Mouse (Mus musculus): Measurements from ENCODE around the gene Lcn2. TPM values are rescaled to one million over a fixed set of nuclear protein-coding genes. Genes with fewer than 3 reads are reported as not detected.

The Lcn2 gene
- polyA plus RNA-seq, 1 experiment = 23.8 TPM

- no peak for DNase-seq
- H3K27ac ChIP-seq (ENCODE audit: control insufficient read depth, insufficient read depth, low read length) = no peak overlapping the region
- H3K36me3 ChIP-seq (ENCODE audit: control insufficient read depth, insufficient read depth, low read length) = peaks cover 22% of the 10 kb centered on the region
- WGBS = 92% methylated on average over 7 of the region's 7 CpGs
- H3K4me3 ChIP-seq (ENCODE audit: control insufficient read depth, insufficient read depth, low read length) = no peak overlapping the region
- no peaks in the 10 kb centered on the region for H3K27me3 ChIP-seq (ENCODE audit: control insufficient read depth, insufficient read depth, low read length)
- H3K4me1 ChIP-seq (replicated peaks; ENCODE audit: control insufficient read depth, insufficient read depth, low read length) = peaks cover 16% of the 10 kb centered on the region
- TF ChIP-seq CTCF (IDR thresholded peaks at IDR 0.05; ENCODE audit: borderline replicate concordance, control insufficient read depth, extremely low read depth, insufficient read depth, low read length, poor library complexity) (no peak), POLR2A (IDR thresholded peaks at IDR 0.05; ENCODE audit: control insufficient read depth, extremely low read depth, insufficient read depth, low read length, poor library complexity) (no peak)
Measured at GRCm38 (mm10) chr2:32380001-32380500, 8.0 kb downstream of the Lcn2 start.

GRCm38 (mm10) chr2:32376963-32377362 lies 11.1 kb downstream of the Lcn2 start:
- Histone ChIP-seq H3K27ac (ENCODE audit: control insufficient read depth, insufficient read depth, low read length) (no peak overlapping the region), H3K4me1 (replicated peaks; ENCODE audit: control insufficient read depth, insufficient read depth, low read length) (peaks cover 10% of the 10 kb centered on the region), H3K4me3 (ENCODE audit: control insufficient read depth, insufficient read depth, low read length) (no peak overlapping the region), H3K27me3 (ENCODE audit: control insufficient read depth, insufficient read depth, low read length) (no peaks in the 10 kb centered on the region), H3K36me3 (ENCODE audit: control insufficient read depth, insufficient read depth, low read length) (peaks cover 39% of the 10 kb centered on the region)
- 96% methylated on average over 10 of the region's 10 CpGs for WGBS
- TF ChIP-seq CTCF (IDR thresholded peaks at IDR 0.05; ENCODE audit: borderline replicate concordance, control insufficient read depth, extremely low read depth, insufficient read depth, low read length, poor library complexity) = no peak
- no peak for TF ChIP-seq POLR2A (IDR thresholded peaks at IDR 0.05; ENCODE audit: control insufficient read depth, extremely low read depth, insufficient read depth, low read length, poor library complexity)
- DNase-seq = no peak

- no peak for DNase-seq
- WGBS = 96% methylated on average over 13 of the region's 13 CpGs
- no peak overlapping the region for H3K4me3 ChIP-seq (ENCODE audit: control insufficient read depth, insufficient read depth, low read length)
- no peak for TF ChIP-seq CTCF (IDR thresholded peaks at IDR 0.05; ENCODE audit: borderline replicate concordance, control insufficient read depth, extremely low read depth, insufficient read depth, low read length, poor library complexity)
- TF ChIP-seq POLR2A (IDR thresholded peaks at IDR 0.05; ENCODE audit: control insufficient read depth, extremely low read depth, insufficient read depth, low read length, poor library complexity) = no peak
- H3K27ac ChIP-seq (ENCODE audit: control insufficient read depth, insufficient read depth, low read length) = no peak overlapping the region
- H3K4me1 ChIP-seq (replicated peaks; ENCODE audit: control insufficient read depth, insufficient read depth, low read length) = 0 out of 2 replicates have a peak, but pooled peaks cover under 1% of the 10 kb centered on the region
- H3K36me3 ChIP-seq (ENCODE audit: control insufficient read depth, insufficient read depth, low read length) = peaks cover 48% of the 10 kb centered on the region
- H3K27me3 ChIP-seq (ENCODE audit: control insufficient read depth, insufficient read depth, low read length) = no peaks in the 10 kb centered on the region
Measured at GRCm38 (mm10) chr2:32375317-32375940, 12.6 kb downstream of the Lcn2 start.

GRCm38 (mm10) chr2:32374191-32374590 lies 13.9 kb downstream of the Lcn2 start:
- Histone ChIP-seq H3K27ac (ENCODE audit: control insufficient read depth, insufficient read depth, low read length) (no peak overlapping the region), H3K36me3 (ENCODE audit: control insufficient read depth, insufficient read depth, low read length) (peaks cover 54% of the 10 kb centered on the region), H3K4me1 (replicated peaks; ENCODE audit: control insufficient read depth, insufficient read depth, low read length) (no peaks in the 10 kb centered on the region), H3K4me3 (ENCODE audit: control insufficient read depth, insufficient read depth, low read length) (no peak overlapping the region), H3K27me3 (ENCODE audit: control insufficient read depth, insufficient read depth, low read length) (no peaks in the 10 kb centered on the region)
- 90% methylated on average over 10 of the region's 10 CpGs for WGBS
- DNase-seq = no peak
- TF ChIP-seq POLR2A (IDR thresholded peaks at IDR 0.05; ENCODE audit: control insufficient read depth, extremely low read depth, insufficient read depth, low read length, poor library complexity) = no peak
- no peak for TF ChIP-seq CTCF (IDR thresholded peaks at IDR 0.05; ENCODE audit: borderline replicate concordance, control insufficient read depth, extremely low read depth, insufficient read depth, low read length, poor library complexity)

- peaks cover 6% of the 10 kb centered on the region for H3K4me1 ChIP-seq (replicated peaks; ENCODE audit: control insufficient read depth, insufficient read depth, low read length)
- 97% methylated on average over 5 of the region's 5 CpGs for WGBS
- TF ChIP-seq POLR2A (IDR thresholded peaks at IDR 0.05; ENCODE audit: control insufficient read depth, extremely low read depth, insufficient read depth, low read length, poor library complexity) (no peak), CTCF (IDR thresholded peaks at IDR 0.05; ENCODE audit: borderline replicate concordance, control insufficient read depth, extremely low read depth, insufficient read depth, low read length, poor library complexity) (no peak)
- no peak overlapping the region for H3K4me3 ChIP-seq (ENCODE audit: control insufficient read depth, insufficient read depth, low read length)
- H3K36me3 ChIP-seq (ENCODE audit: control insufficient read depth, insufficient read depth, low read length) = peaks cover 18% of the 10 kb centered on the region
- no peaks in the 10 kb centered on the region for H3K27me3 ChIP-seq (ENCODE audit: control insufficient read depth, insufficient read depth, low read length)
- no peak overlapping the region for H3K27ac ChIP-seq (ENCODE audit: control insufficient read depth, insufficient read depth, low read length)
- no peak for DNase-seq
Measured at GRCm38 (mm10) chr2:32367315-32367714, 20.7 kb downstream of the Lcn2 start.

GRCm38 (mm10) chr2:32364121-32364520 lies 23.9 kb downstream of the Lcn2 start:
- Histone ChIP-seq H3K27me3 (ENCODE audit: control insufficient read depth, insufficient read depth, low read length) (no peaks in the 10 kb centered on the region; the same call in 1 of the 2 replicates), H3K27ac (ENCODE audit: control insufficient read depth, insufficient read depth, low read length) (no peak overlapping the region), H3K4me3 (ENCODE audit: control insufficient read depth, insufficient read depth, low read length) (no peak overlapping the region), H3K36me3 (ENCODE audit: control insufficient read depth, insufficient read depth, low read length) (no peaks in the 10 kb centered on the region; the same call in none of the 2 replicates), H3K4me1 (replicated peaks; ENCODE audit: control insufficient read depth, insufficient read depth, low read length) (peaks cover 13% of the 10 kb centered on the region)
- no peak for TF ChIP-seq CTCF (IDR thresholded peaks at IDR 0.05; ENCODE audit: borderline replicate concordance, control insufficient read depth, extremely low read depth, insufficient read depth, low read length, poor library complexity)
- TF ChIP-seq POLR2A (IDR thresholded peaks at IDR 0.05; ENCODE audit: control insufficient read depth, extremely low read depth, insufficient read depth, low read length, poor library complexity) = no peak
- DNase-seq = no peak
- WGBS = 95% methylated on average over 8 of the region's 8 CpGs

All from thymus, adult 2 months (tissue).